Mouse (Mus musculus): Measurements from ENCODE around the gene Gna13.

The Gna13 gene

DNA sequence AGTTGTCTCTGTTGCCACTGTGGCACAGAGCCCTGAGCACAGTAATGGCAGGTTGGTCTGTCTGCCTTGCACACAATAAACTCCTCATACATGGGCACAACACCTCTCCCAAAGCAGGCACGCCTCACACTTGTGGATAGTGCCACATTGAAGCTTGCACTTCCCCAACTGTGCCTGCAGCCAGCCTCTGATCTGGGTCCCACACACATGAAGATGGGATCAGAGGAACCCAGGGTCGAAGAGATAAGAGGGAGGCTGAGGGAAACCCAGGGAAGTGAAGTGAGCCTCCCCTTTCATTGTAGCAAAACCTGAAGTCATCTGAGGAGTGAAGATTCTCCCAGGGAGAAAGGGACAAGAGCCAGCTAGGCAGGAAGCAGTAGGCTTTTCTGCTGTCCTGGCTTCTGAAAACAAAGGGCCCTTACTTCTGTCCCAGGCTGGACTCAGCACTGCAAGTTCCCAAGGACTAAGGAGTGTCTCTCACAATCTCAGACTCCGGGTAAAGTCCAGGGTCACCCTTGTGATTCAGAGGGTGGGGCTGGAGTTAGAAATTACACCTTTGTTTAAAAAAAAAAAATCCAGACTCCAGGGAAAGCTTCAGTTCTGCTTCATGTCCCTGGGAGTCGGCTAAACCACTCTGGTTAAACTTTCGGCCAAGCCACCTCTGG is 12.8 kb upstream of the Gna13 start:
- DNase-seq (ENCODE audit: low spot score in 2 of 2) = no peak

DNA sequence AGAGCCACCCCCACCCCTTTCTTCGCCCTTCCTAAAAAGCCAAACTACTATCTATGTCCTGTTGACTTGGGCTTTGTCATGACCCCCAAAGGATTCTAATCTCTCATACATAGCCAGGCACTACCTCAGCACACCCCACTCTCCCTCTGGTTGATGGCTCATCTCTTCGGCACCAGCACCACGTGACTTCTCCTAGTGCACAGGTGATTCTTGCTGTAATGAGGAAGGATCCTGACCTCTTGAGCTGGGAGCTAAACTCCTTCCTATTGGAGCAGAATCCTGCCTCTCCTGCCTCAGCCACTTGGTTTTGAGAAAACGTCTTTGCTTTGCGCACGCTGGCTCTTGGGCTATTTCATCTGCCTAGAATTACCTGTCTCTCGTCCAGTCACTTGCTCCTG is 12.3 kb upstream of the Gna13 start:
- DNase-seq (ENCODE audit: low spot score in 2 of 2) = no peak

DNA sequence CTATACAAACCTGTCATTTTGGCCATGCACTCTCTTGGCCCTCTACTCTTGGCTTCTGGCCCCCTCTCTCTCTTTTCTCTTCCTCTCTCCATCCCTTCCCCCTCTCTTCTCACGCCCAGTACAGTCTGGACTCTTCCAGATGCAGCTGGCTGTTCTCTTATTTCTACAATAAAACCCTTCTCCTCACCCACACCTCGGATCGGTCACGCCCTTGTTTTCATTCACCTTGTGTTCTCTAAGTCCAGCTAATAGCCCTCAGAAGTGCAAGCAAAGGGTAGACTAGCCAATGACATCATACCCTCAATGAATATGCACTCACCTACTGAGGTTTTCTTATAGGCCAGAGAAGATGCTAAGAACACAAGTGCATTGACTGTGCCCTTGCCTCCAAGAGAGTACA is 11.1 kb upstream of the Gna13 start:
- DNase-seq (ENCODE audit: low spot score in 2 of 2) = no peak

DNA sequence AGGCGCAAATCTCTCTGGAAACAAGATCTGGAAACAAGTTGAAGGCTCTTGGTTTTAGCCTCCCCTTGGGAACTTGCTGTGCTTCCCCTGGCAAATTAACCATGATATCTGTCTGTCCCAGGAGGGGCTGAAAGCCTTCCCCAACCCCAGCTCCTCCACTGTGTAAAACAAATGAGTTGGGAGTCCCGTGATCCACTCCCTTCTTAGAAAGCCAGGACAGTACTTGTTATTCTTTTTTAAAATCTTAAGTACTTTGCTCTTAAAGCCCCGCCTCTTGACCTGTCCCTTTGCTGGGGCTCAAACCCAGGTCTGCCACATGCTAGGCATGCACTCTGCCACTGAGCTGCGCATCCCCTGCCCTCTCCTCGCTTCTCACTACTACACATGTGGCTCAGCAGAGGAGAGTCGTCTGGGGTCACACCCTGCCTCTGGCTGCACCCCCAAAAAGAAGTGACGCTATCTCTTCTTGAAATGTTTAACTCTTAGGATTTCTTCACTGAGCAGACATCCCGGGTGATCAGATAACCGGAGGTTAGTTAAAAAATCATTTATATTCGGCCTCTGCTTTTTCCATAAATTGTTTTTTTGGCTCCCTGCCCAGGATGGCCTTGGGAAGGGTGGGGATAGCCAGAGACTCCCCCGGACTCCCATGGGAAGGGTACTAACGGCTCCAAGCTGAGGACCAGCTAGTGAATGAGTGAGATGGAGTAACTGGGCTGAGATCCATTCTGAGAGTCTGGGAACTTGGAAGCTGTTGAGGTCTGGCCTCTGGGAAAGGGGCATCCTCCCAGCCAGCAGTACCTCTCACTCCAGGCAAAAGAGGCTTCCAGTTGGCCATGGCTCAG is 9.0 kb upstream of the Gna13 start:
- no peak for DNase-seq (ENCODE audit: low spot score in 2 of 2)

DNA sequence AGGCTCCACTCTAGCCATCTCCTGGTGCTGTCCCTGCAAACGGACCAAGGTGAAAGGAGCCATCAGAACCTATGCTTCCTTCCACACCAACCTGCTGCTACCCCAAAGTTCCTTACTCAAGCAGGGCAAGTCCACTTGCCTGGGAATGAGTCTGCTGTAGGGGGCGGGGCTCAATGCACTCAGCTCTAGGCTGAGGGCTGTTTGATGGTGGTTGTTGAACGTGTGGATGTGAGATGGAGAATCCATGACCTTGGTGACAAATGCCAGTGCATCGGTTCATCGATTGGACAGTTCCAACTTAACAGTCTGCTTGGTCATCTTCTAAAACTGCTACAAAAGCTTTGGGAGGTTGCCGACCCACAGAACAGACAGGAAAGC is 8.4 kb upstream of the Gna13 start:
- DNase-seq (ENCODE audit: low spot score in 2 of 2) = no peak

DNA sequence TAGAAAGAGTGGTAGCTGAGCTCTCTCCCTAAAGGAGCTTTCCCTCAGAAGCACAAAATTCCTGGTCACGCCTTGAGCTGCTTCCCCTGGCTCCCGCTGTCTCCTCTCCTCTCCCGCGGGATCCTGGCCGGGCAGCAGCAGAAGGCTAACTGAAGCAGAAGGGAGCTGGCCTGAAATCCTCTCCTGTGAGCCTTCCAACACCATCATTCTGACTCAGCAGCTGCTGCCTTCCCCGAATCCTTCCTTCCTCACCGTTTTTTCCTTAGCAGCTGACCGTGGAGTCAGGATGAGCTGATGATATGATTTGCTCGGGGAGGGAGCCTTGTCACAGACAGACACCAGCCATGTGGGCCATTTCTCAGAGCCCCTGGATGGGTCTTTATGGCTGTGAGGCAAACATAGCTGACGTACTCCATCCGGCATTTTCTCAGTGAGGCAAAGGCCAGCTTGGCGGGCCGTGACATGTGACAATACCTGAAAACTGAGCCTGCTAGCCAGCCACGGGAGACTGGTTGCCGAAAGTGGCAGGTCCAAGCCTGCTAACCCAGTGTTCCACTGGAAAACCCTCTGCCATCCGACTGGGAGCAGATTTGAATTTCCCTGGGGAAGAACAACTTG is 6.8 kb upstream of the Gna13 start:
- DNase-seq (ENCODE audit: low spot score in 2 of 2) = no peak

DNA sequence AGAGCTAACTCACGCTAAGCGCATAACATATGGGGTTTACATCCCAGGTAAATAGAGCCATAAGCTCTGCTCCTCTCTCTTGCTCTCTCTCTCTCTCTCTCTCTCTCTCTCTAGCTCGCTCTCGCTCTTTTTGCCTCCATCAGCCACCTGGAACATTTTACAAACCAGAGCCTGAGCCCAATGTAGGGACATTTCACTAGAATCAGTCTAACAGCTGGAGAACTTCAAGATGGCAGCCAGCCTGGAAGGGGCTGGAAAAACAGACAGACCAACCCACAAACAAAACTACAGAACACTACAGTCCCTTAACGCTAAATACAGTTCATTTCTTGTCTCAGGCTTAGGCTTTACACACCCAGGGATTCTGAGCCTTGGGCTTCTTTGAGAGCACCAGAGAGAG is 5.5 kb upstream of the Gna13 start:
- no peak for DNase-seq (ENCODE audit: low spot score in 2 of 2)

DNA sequence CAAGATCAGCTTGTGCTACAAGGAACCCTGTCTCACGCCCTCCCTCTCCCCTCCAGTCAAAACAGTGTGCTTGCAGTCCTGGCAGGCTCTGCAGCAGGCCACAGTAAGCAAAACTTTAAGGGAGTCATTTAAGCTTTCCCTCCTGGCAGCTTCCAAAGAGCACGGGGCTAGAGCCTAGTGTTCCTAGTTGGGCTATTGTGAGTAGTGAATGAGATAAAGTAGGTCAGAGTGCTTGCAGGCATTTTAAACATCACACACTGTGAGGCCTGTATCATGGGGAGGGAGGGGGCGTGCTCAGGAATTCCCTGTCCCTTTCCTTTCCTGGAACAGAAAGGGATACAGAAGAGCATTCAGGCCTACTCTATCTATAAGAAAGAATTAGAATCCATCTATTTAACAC is 4.1 kb upstream of the Gna13 start:
- no peak for DNase-seq (ENCODE audit: low spot score in 2 of 2)

DNA sequence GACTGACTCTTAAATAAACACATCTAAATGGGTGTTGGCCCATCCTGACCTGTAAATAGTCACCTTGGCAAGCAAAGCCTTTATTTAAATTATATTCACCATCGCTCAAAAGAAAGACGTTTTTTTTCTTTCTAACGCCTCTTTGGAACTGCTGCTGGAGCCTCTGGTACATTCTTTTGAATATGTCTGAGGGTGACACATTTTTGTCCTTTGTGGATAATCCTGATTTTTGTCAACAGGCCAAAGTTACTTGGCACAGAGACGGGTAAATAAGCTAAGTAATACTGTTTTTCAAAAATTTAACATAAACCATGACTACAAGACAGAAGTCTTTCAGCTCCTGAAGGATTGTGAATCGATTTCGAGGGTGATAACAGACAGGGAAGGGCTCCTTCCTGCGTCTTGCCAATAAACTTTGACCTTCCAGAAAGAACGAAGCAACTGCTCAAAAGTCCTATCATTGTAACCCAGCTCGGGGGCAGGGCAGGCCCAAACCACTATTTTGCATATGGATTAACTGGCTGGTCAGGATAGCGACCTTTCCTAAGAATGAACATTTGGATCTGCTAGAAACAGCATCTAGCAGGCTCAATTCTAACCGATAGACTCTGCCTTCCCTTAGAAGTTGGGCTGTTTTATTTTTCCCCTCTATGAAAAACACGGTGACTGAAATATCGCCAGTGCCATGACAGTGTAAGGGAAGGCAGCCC is 3.4 kb upstream of the Gna13 start:
- DNase-seq (ENCODE audit: low spot score in 2 of 2) = no peak

DNA sequence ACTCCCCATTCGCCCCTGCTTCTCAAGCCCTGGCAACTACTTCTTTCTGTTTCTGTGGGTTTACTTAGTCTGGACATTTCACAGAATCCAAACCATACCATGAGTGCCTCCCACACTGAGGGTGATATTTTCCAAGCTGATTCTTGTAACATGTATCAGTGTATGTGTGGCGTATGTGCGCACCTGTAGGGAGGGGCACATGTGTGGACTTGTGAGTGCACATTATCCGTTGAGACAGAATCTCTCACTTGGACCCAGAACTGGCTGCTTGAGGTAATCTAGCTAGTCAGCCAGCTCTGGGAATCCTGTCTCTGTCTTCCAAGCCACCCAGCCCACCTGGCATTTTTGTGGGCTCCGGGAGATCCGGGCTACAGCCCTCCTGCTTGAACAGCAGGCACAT is 2.5 kb upstream of the Gna13 start:
- no peak for DNase-seq (ENCODE audit: low spot score in 2 of 2)

DNA sequence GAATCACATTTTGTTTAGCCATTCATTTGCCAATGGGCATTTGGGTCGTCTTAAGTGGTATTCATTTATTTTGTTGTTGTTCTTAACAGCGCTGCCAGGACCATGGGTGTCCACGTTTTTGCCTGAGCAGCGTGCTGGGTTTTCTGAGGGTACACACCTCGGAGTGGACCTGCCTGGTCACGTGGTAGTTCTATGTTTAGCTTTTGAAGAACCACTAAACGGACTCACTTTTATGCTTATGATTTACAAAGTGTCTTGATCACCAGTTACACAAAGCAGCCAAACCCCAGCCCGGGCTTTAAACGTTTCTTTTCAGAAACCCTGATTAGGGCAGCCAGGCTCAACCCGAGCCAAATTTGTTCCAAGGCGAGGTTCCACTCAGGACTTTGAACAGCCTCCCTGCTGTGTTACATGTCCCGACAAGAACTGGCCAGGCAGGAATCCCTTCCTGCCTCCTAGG is 2.0 kb upstream of the Gna13 start:
- DNase-seq (ENCODE audit: low spot score in 2 of 2) = no peak

DNA sequence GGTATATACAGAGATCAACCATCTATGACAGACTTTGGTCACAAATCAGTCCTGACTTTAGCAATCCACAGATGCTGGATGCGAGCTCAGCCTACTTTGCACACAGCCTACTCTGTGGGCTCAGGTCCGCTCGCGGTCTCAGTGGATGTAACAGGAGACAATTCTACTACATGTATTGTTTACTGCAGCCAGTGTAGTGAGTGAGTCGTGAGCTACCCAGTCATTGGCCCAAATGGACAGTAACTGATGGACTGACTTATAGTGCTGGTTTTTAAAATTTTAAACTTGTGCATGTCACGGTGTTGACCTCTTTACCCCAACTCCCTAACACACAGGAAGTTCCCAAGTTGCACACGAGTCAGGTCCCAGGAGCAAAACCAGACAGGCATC is 1.4 kb upstream of the Gna13 start:
- DNase-seq (ENCODE audit: low spot score in 2 of 2) = no peak

DNA sequence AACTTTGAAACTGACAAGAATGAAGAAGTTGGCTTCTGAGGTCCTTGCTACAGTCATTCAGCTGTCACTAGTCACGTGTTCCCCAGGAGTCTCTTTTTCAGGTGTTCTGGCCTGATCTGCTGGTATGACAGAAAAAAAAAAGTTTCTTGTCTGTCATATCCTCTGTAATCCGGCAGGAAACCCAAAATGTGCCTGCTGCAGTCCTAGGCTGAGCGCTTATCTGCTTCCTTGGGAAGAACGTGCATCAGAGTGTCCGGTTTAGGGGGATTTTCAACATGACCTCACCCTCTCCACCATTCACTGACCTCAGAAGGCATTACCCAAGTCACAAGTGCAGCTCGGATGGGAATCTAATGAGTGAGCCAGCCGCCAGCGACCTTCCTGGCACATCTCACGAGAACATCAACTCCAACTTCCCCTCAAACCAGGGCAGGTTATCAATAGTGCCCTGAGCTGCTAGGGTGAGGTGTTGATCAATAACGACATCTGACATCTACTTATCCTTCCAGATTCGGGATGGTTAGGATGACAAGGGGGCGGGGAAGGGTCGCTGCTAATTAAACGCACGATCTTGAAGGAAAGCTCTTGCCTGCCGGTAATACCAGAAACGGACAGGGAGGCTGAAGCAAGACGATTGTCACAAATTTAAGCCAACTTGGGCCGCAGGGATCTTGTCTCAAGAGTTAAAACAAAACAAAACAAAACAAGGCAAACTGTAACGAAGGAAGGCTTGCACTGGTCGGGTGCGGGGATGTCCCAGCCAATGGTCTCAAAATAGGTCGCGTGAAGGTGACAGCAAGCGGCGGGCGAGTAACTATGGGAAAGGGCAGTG is 784 bp upstream of the Gna13 start:
- DNase-seq (ENCODE audit: low spot score in 2 of 2) = peak; percentile 36 to 42

DNA sequence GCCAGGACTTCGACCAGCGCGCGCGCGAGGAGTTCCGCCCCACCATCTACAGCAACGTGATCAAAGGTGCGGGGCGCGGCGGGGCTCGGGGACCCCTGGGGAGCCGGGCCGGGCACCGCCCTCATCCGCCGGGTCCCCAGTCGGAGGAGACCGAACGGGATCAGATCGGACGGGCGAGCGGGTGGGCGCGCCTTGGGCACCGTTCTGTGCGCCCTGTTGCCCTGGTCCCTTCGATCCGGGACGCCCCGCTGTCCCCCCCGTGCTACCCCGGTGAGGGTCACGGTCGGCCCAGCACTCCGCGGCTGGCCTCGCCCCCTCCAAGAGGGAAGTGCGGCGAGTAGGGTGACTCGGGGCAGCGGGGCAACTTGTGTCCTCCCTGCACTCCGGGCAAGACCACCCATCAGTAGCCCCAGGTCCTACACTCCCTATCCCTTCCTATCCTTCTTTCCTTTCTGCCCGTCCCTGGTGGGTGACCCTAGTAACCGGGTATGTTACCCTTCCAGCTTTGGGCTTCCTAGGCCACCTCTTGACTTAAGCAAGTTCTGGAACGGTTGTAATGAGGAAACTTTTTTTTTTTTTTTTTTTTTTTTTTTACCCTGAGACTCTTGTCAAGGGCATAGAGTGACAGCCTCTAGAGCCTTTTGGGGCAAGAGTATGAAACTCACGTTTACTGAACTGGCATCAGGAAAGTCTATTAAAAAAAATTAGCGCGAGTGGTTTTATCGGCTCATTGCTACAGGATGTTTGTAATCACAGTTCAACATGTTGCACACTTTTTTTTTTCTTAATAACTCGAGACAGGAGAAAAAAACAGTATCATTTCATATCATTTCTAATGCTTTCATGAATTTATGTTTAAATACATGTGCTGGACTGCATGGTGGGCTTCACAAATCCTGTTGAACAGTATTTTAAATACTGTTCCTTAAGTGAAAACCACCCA is 831 bp downstream of the Gna13 start:
- peak; percentile 78 to 86 for DNase-seq (ENCODE audit: low spot score in 2 of 2)

DNA sequence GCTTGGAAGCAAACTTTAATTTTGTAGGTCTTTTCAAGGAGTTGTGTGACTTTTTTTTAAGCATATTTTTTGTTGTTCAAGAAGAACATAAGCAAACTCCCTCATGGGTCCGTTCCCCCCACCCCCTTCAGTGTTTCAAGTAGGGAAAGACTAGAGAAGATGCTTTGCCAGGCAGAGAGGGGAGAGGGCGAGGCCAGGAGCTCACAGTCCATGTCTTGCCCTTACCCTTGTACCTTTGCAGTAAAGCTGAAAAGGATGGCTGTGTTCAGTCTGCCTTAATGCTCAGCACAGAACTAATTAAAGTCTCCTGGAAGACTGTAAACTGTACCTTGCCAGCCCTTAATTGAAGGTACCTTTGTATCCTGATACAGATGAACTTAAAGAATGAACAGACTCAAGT is 1.7 kb downstream of the Gna13 start:
- DNase-seq (ENCODE audit: low spot score in 2 of 2) = no peak

DNA sequence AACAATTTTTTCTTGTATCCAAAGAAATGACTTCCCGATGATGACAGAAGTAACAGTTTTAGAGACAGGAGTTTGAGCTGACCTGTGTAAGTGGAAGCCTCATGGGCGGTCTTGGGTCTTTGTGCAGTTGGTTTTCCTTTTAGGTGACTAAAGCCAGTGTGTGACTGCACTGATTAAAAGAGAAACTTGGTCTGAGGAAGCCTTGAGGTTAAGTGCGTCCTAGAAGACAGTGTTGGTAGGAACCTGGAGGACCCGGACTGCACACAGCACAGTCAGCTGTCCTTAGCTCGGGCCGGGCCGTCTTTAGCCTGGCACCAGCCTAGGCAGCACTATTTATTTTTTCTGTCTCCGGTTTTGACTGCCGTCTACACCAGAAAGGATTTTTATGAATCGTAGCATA is 2.2 kb downstream of the Gna13 start:
- no peak for DNase-seq (ENCODE audit: low spot score in 2 of 2)

DNA sequence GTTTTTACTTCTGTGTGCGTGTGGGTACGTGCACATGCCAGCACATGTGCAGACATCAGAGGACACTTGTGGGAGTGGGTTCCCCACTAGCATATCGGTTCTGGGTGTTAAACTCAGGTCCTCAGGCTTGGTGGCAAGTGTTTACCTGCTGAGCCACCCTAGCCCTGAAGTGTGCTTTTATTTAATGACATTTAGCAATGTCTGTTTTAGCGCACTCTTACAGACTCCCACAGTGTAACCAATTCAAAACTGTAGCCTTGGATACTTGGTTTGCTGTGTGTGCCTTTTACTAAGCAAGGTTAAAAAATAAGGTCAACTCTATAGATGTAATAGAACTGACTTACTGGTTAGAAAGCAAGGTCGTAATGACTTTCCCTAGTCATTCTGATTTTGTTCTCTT is 3.2 kb downstream of the Gna13 start:
- DNase-seq (ENCODE audit: low spot score in 2 of 2) = no peak

DNA sequence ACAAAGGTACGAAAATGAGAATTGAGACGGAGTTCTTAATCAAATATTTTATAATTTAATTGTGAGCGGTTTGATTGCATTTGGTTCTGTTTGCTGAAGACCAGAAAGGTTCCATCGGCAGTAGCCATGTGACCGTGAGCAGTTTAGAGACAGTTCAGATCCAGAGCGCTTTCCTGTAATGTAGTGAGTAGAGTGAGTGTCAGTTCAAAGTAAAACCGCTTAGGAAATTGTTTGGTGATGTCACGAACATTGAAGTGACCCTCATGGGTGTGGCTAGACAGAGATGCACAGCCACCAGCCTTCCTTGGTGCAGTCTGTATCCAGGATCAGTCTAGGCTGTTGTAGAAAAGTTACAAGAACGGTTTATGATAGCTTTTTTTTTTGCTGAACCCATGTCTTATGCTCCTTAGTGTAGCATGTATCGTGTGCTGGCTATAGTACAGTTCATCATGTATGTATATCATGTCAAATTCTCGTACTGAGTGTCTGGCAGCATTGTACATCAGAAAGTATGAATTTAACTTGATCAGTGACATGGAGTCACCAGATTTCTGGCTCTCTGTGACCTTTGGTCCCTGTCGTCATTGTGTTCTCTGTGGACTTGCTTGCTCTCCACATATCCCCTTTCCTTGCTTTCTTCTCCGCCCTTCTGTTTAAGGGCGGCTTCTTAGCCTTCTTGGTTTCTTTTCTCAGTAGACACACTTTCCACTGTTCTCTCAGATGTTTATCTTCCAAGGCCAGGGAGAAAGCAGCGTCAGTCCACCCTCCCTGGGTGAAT is 4.4 kb downstream of the Gna13 start:
- DNase-seq (ENCODE audit: low spot score in 2 of 2) = no peak

DNA sequence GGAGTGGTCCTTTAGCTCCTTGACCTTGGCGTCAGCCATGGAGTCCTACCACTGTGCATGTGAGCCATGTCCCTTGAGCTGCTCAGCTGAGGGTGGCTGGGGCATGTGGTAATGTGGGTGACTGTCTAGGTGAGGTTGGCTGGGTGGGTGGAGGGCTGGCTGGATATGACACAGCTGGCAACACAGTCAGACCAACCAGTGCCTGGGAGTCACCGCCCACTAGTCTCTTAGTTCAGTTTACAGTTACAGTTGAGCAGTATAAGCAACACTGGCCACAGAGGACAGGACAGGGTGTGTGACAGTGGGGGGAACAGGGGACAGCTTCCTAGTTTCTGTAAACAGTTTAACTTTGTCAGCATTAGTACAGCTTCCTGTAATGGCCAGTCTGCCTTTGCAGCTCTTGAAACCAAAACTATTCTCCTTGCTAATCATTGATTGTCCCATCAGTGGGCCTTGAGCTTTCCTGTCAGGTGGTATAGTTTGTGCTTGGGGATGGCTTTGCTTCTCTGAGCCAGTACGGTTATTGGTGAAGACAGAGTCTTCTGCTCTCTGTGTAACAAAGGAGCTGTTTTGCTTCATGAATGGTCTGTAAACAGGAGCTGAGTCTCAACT is 6.5 kb downstream of the Gna13 start:
- DNase-seq (ENCODE audit: low spot score in 2 of 2) = no peak
